Mouse (Mus musculus) ES-E14 (cell line): ENCODE results near the gene Astn2. TPM values are rescaled to one million over a fixed set of nuclear protein-coding genes. Genes with fewer than 3 reads are reported as not detected.

Experiments
- DNase-seq: peaks from one replicate; pipeline ENCODE4 v3.0.0-alpha.2; 2013; ENCODE audit warnings: low read depth, low spot score
- H3K27ac ChIP-seq: 2 replicates; pipeline ENCODE4 v1.5.1; 2012; ENCODE audit warnings: low read depth, mild to moderate bottlenecking, low read length, moderate library complexity, mixed read lengths; ENCODE audit not compliant: poor library complexity, insufficient read depth, severe bottlenecking
- H3K36me3 ChIP-seq: 2 replicates; pipeline ENCODE4 v1.6.1; 2012; ENCODE audit warnings: mild to moderate bottlenecking, low read length, moderate library complexity, mixed read lengths; ENCODE audit not compliant: control insufficient read depth, poor library complexity, insufficient read depth, severe bottlenecking
- H3K4me1 ChIP-seq, 2 experiments: fragments of 150-350 bp in 1 of 2; sonication (generic) in 1 of 2; 2 replicates each; pipeline ENCODE4 v1.6.1; 2012; ENCODE audit warnings: low read length in 2 of 2, mild to moderate bottlenecking in 1 of 2, mixed read lengths in 1 of 2; ENCODE audit not compliant: control insufficient read depth in 2 of 2, insufficient read depth in 2 of 2, poor library complexity in 1 of 2
- H3K4me3 ChIP-seq, 2 experiments: fragments of 150-350 bp in 1 of 2; sonication (generic) in 1 of 2; 2 replicates each; pipeline ENCODE4 v1.5.1; 2012; ENCODE audit warnings: low read length in 2 of 2, low read depth in 1 of 2, mild to moderate bottlenecking in 1 of 2, mixed read lengths in 1 of 2; ENCODE audit not compliant: insufficient read depth in 1 of 2, poor library complexity in 1 of 2, severe bottlenecking in 1 of 2
- H3K9ac ChIP-seq: 2 replicates; pipeline ENCODE4 v1.6.1; 2012; ENCODE audit warnings: low read depth, mild to moderate bottlenecking, low read length, mixed read lengths; ENCODE audit not compliant: poor library complexity, insufficient read depth, severe bottlenecking
- H3K9me3 ChIP-seq: fragments of 150-350 bp; sonication (generic); 2 replicates; pipeline ENCODE4 v1.6.1; 2012; ENCODE audit warnings: low read depth, mild to moderate bottlenecking, low read length; ENCODE audit not compliant: control insufficient read depth, insufficient read depth
- CHD2 ChIP-seq: IDR thresholded peaks from 2 replicates; pipeline ENCODE4 v1.6.1; 2014; ENCODE audit warnings: mild to moderate bottlenecking, low read depth, low read length, inconsistent platforms
- HCFC1 ChIP-seq: IDR thresholded peaks from 2 replicates; pipeline ENCODE4 v1.6.1; 2012; ENCODE audit warnings: low read length, inconsistent platforms, borderline replicate concordance; ENCODE audit not compliant: insufficient read depth
- MAFK ChIP-seq: IDR thresholded peaks from 2 replicates; pipeline ENCODE4 v1.6.1; 2014; ENCODE audit warnings: mild to moderate bottlenecking, low read depth, low read length, inconsistent platforms; ENCODE audit not compliant: insufficient read depth
- ZC3H11A ChIP-seq: IDR thresholded peaks from 2 replicates; pipeline ENCODE4 v1.6.1; 2012; ENCODE audit warnings: low read depth, mild to moderate bottlenecking, inconsistent platforms, low read length, borderline replicate concordance
- ZNF384 ChIP-seq: IDR thresholded peaks from 2 replicates; pipeline ENCODE4 v1.6.1; 2012; ENCODE audit warnings: low read depth, low read length, inconsistent platforms
- in situ Hi-C, 2 experiments: fragments of 600-800 bp; cut with MboI; formaldehyde crosslinking; loops; one replicate each; pipeline ENCODE4 v1.15.1; 2025; ENCODE audit warnings: low sequenced_read_pairs in 2 of 2, inconsistent platforms in 1 of 2; ENCODE audit not compliant: unreplicated experiment in 2 of 2
- total RNA-seq: library from RNA; depleted of rRNA; stranded (reverse); fragments of 300-350 nt; gene quantifications from 2 replicates; pipeline ENCODE4 v1.2.3, GENCODE M21; 2012

The Astn2 gene
- total RNA-seq, 1 experiment, result 0.04 TPM

DNA sequence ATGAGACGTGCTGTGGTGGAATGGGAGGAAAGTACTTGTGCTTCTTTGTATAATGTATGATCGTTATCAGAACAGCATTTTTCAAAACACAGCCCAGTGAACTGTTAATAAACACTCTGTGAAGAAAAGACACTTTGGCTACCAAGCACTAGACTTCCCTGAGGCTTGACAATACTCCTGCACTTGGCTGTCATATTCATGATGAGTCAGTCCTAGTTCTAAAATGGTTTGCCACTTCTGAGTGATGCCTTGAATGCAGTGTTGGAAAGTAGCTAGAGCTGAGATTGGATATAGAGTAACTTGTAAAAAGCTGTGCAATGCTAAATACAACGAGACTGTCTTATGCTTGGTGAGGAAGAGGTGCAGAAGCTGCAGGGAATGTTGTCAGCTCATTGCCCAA lies 518.5 kb downstream of the Astn2 start:
- Histone ChIP-seq H3K4me1 (no peaks in the 10 kb centered on the region), H3K9ac (no peak overlapping the region), H3K27ac (no peak overlapping the region), H3K4me3 (no peak overlapping the region), H3K9me3 (no peaks in the 10 kb centered on the region), H3K36me3 (no peaks in the 10 kb centered on the region)
- TF ChIP-seq CHD2, result no peak
- no peak for TF ChIP-seq HCFC1
- no peak for TF ChIP-seq MAFK
- no peak for TF ChIP-seq ZC3H11A
- TF ChIP-seq ZNF384, result no peak
- in situ Hi-C loops, result no loop called here
- no peak for DNase-seq

DNA sequence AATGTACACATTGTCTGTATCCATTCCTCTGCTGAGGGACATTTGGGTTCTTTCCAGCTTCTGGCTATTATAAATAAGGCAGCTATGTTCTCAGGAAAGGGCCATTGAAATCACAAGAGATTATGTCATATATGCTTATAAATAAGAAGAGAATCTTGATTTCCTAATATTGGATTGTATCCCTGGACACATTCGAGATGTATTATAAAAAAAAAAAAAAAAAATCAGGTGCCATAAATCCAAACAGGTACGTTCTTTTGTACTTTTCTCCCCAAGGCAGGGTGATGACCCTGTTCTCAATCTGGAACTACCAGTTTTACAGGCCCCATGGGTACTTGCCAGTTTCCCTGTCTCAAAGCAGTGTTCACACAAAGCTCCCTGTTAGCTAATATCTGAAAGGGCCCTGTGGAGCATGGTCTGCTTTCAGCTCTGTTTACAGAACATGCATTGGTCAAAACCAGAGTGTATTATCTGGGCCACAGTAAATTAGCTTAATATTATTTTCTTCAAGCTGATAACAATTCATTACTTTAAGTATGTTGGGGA lies 530.1 kb downstream of the Astn2 start:
- H3K36me3 ChIP-seq, result no peaks in the 10 kb centered on the region
- no peak overlapping the region for H3K4me3 ChIP-seq
- H3K4me1 ChIP-seq, result no peaks in the 10 kb centered on the region
- no peak overlapping the region for H3K9ac ChIP-seq
- DNase-seq, result no peak
- no peak overlapping the region for H3K27ac ChIP-seq
- in situ Hi-C loops, result no loop called here
- no peaks in the 10 kb centered on the region for H3K9me3 ChIP-seq
- TF ChIP-seq ZNF384 (no peak), ZC3H11A (no peak), MAFK (no peak), CHD2 (no peak), HCFC1 (no peak)

DNA sequence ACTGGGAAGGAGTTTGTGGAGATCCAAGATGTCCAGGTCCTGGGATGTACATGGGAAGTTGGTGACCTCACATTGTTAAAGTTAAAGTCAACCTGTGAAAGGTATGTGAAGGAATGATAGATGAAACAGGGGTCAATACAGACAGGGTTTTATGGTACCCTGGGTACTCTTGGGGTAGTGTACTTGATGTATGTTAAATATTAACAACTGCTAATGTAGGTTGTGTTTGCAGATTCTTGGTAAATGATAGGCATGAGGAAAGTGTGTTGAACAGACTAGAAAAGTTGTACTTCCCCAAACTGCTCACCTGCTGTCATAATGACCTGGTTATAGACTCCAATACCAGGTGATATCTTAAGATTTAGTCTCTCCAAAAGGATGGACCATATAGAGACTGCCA lies 539.9 kb downstream of the Astn2 start:
- H3K4me3 ChIP-seq, result no peak overlapping the region
- DNase-seq, result no peak

DNA sequence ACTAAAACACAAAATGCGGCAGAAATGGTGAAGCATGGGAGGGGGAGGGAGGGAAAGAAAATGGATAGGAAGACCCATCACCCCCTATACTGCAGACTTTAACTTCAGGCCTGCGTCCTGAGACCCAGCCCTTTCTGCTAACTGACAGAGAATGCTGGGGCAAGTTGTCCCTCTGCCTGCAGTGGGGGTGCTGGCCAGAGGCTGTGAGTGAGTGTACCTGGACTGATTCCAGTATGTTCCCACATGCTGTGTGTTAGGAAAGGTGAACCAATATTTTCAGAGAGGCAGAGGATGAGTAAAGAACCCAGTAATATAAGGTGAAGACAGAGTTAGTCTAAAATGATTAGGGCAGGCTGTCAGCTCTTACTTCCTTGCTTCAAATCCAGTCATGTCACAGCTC lies 561.2 kb downstream of the Astn2 start:
- TF ChIP-seq ZC3H11A (no peak), HCFC1 (no peak)
- in situ Hi-C loops, result no loop called here
- Histone ChIP-seq H3K36me3 (no peaks in the 10 kb centered on the region), H3K9ac (no peak overlapping the region), H3K9me3 (no peaks in the 10 kb centered on the region), H3K27ac (no peak overlapping the region), H3K4me1 (peaks cover 0 to 3% of the 10 kb centered on the region in 2 experiments; a peak in 1 of 4 replicates), H3K4me3 (no peak overlapping the region)
- no peak for DNase-seq

More for the DNA sequence above, 539.9 kb downstream of the Astn2 start:
- no peaks in the 10 kb centered on the region for H3K36me3 ChIP-seq
- H3K9me3 ChIP-seq, result no peaks in the 10 kb centered on the region
- no peak overlapping the region for H3K27ac ChIP-seq
- in situ Hi-C loops, result no loop called here
- H3K4me1 ChIP-seq, result no peaks in the 10 kb centered on the region
- no peak overlapping the region for H3K9ac ChIP-seq
- TF ChIP-seq CHD2 (no peak), MAFK (no peak)

DNA sequence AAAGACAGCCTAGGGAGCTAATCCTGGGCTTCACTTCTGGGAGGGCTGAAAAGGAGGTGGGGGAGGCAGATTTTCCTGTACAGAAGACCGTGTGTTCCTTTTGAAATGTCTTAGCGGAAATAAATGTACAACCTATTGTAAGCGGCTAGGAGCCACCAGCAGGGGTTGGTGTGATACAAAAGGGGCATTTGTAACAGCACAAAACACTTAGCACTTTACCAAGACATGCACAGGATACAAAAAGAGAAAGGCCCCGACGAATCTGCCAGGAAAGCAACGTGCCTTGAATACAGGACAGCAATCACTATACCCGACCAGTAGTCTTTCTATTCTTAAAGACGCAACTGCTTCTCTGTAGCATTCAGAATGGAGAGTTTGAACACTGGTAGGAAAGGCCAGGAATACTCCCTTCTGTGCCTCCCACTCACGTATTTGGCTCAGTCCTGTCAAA lies 564.8 kb downstream of the Astn2 start:
- Histone ChIP-seq H3K4me1 (peaks cover 0 to 3% of the 10 kb centered on the region in 2 experiments; a peak in 1 of 4 replicates), H3K4me3 (no peak overlapping the region), H3K27ac (no peak overlapping the region), H3K36me3 (no peaks in the 10 kb centered on the region), H3K9ac (no peak overlapping the region), H3K9me3 (no peaks in the 10 kb centered on the region)
- peak; percentile 13 for DNase-seq
- in situ Hi-C loops, result no loop called here
- no peak for TF ChIP-seq MAFK
- TF ChIP-seq HCFC1, result no peak
- TF ChIP-seq ZNF384, result no peak
- TF ChIP-seq ZC3H11A, result no peak
- TF ChIP-seq CHD2, result no peak
